Mouse (Mus musculus): ENCODE data around the gene Inpp5b.
"Not testable (repeated sequence)": the region's sequence is repeated elsewhere in the genome, so short reads cannot be mapped to it uniquely, and the experiment has no call there.

Gene Inpp5b

GRCm38 (mm10) chr4:124741376-124742343 is at the start of gene Inpp5b:
Inpp5b (plus strand) TSS chr4:124741850.
- DNase-seq (ENCODE audit: low spot score), result peak; percentile 49

DNA sequence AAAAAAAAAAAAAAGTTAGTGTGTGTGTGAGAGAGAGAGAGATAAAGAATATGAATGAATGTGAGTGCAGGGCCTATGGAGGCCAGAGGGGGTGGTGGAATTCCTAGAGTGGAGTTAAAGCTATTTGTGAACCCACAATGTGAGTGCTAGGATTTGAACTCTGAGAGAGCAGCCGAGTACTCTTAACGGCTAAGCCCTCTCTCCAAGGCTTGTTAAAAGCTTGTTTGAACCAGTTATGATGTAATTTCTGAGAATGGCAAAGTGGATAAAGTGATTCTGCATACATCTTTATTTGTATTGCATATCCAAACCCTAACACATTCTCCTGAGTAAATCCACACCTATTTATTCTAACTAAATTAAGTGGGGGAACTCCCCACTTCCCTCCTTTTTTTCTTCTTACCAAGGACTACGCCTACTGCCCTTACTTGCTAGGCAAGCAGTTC is 49.2 kb upstream of the Inpp5b start:
- DNase-seq (ENCODE audit: low spot score), result no peak

GRCm38 (mm10) chr4:124693135-124693894 is 48.3 kb upstream of the Inpp5b start, which contains the start of gene Utp11:
Utp11 (minus strand) TSS chr4:124693600.
- DNase-seq (ENCODE audit: low spot score), result peak; percentile 86

GRCm38 (mm10) chr4:124694572-124694971 is 47.1 kb upstream of the Inpp5b start:
- DNase-seq (ENCODE audit: low spot score), result no peak

DNA sequence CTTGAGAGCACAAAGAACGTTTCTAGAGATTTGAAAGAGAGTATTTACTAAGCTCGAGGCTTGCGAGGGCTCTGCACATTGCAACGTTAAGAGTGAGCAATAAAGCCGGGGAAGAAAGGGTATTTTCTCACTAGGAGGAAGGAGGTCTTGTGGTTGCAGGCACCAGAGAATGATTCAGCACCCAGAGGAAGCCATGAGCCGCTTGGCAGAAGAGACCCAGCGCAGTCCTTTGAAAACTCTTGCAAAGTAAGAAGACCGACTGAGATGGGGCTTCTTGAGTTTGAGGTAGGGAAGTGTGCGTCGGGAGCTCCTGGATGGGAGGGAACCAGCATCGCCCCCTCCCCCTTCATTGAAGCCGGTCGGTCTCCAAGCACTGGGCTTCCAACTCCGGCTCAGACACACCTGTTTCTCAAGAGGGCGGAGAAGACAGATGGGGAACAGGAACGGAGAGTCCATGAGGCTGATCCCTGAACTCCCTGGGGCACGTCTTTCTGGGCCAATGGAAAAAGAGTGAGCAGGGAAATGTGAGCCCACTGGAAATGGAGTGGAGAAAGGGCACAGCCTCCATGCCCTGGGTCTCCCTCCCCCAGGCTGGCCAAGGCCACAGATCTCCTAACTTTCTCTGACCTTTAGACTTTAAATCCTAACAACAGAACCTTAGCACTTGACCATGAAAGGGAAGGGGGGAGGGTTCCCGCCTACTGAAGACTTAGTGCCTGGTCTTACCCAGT is 45.7 kb upstream of the Inpp5b start:
- DNase-seq (ENCODE audit: low spot score), result peak; percentile 33

DNA sequence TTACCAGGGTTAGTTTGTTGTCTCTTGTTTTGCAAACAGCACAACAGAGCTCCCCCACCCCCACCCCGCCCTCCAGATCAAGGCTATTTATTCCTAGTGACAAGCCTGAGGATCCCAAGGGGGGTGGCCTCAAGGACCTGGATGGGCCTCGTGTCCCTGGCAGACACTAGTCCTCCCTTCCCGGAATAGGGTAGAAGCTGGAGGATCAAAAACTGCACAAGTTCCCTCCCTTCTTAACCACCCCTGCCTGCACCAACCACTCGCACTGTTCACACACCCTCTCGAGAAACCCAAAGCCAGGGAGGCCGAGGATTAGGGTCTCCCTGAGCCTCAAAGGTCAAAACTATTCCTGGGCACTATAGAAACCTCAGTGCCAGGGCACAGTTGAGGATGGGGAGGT is 41.9 kb upstream of the Inpp5b start:
- no peak for DNase-seq (ENCODE audit: low spot score)

DNA sequence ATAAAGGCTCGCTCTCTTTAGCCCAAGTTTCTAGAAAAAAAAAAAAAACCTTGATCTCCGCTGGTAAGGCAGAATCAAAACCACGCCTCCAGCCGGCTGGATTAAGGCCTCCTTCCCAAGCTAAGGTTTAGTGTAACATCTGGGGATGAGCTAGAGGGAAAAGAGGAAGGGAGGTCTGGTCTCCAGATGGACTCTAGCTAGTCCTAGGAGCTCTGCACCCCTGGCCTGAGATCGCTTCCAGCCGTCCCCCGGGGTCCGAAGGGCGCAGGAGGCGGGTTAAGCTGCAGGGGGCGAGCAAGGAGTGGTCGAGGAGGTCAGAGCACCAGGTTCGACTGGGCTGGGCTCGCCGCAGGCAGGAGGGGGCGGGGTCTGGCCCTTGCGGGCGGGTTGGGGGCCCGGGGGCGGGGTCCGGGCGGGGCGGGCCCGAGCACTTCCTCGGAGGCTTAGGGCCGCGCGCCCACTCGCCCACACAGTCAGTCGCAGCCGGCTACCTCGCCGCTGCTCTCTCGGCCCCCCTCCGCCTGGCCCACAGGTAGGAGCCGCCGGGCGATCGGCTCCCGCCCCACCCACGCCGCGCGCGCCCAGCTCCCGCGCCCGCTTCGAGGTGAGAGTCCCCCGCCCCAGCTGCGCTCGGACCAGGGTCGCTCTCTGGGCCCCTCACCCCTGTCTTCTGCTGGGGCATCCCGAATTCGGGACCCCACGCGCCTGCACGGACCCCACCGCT is 41.2 kb upstream of the Inpp5b start, which contains the start of gene Fhl3:
TSS of gene Fhl3 (plus strand) at position 454 of the 724 bp plus-strand sequence.
- DNase-seq (ENCODE audit: low spot score), result peak; percentile 49

DNA sequence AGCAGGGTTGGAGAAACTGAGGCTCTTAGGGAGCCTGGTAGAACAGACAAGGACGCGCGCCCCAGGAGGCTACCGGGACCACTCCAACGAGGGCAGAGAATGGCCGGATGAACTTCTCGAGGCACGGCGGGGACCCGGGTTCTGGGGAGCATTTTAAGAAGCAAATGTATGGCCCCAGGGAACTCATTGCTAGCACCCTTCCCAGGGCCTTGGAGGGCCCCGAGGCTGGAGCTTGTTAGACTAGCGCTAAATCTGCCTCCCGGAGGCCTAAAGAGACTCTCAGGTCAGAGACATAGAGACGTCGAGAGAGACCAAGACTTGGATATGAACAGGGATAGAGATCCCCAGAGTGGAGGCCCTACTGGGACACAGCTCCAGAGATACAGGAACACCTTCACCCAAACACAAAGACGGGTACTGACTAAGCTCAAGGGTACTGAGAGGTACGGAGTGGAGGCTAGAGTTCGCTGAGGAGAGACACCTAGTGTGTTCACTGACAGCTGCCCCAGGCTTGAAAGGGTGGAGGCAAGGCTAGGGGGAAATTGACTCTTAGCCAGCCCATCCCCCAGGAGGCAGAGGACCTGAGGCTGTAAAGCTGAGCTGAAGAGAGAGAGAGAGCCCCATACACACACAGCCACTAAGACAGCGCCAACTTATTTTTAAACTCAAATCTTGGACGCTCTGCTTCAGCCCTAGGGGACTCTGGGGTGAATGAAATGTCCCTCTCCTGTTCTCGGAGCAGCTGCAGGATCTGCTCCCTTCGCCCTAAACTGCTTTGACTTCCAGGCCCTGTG is 40.4 kb upstream of the Inpp5b start:
- peak; percentile 36 for DNase-seq (ENCODE audit: low spot score)

- no peak for DNase-seq (ENCODE audit: low spot score)
Measured at GRCm38 (mm10) chr4:124701916-124702315, 39.7 kb upstream of the Inpp5b start.

DNA sequence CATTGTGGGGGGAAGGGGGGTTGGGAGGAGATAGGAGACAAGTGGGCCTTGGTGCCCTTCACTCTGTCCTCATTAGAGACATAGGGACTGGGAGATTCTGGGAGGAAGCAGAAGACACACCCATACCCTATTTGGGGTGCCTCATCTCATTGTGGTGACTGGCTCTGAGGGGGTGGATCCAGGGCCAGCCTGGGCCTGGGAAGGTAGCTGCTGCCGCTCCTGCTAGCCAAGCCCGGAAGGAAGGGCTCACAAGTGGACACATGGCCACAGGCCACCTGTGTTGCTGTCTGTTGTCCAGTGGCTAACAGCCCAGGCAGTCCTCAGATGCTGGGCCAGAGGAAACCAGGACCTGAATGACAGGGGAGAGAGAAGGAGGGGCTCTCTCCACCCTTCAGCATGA is 38.2 kb upstream of the Inpp5b start:
- no peak for DNase-seq (ENCODE audit: low spot score)

DNA sequence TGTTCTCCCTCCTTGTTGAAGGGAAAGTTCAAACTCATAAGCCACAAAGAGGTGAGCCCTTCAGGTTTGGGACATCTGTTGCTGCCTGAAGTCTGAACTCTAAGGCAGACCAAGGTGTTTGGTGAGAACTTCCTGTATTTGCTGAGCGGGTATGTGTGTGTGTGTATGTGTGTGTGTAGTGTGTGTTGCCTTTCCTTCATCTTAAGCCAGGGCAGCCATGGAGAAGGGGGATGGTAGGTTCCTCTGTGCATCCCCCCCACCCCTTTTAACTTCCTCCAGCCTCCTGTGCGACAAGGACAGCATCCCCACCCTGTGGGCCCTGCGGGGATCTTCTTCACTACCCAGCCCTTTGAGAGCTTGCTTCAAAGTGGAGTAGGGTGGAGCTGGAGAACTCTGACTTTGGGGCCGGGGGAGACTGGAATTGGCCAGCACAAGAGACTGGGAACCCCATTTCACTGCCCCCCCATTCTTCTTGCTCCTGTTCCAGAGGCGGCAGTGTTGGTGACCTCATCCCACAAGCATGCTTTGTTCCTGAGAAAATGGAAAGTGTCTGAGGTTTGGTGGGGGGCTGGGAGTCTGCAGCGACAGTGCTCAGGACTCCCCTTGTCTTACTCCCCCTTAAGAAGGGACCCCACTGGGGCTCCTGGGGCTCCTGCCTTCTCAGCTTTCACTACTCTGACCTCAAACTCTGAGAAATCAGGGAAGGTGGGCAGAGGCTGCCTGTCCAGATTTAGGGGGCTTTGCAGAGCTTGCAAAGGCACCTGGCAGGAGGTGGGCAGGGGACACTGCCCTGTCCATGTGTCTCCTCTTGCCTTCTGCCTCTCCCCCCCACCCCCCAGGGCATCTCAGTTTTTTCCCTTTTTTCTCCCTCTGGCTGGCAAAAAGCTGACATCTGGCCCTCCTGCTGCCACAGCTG is 37.5 kb upstream of the Inpp5b start:
- peak; percentile 53 for DNase-seq (ENCODE audit: low spot score)

DNA sequence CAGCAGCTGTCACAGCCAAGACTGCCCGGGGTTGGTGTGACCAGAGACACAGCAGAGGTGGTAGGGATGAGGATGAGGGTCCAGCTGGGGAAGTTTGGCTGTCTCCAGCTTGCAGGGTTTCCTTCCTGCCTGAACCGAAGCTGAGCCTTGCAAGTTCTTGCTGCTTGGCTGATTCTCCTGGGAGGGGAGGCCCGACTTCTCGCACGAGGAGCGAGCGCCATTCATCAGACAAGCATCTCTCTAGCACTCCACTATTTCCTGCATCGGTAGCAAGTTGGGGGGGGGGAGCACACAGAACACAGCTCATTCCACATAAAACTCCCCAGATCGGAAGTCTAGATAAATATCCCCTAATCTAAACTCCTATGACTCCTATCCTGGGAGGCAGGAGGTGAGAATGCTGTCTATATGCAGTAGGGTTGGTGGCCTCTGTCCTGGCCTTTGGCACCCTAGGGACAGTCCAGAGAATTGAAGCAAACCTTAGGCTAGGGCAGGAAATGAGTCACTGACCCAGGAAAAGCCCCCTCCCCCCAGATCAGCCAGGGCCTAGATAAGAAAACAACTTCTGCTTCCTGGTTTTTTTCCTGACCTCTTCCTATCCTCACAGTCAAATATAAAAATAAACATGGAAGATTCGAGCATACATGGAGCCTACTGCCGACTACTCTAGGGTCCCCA is 36.7 kb upstream of the Inpp5b start:
- no peak for DNase-seq (ENCODE audit: low spot score)

GRCm38 (mm10) chr4:124705661-124706269 is 35.9 kb upstream of the Inpp5b start:
- no peak for DNase-seq (ENCODE audit: low spot score)

DNA sequence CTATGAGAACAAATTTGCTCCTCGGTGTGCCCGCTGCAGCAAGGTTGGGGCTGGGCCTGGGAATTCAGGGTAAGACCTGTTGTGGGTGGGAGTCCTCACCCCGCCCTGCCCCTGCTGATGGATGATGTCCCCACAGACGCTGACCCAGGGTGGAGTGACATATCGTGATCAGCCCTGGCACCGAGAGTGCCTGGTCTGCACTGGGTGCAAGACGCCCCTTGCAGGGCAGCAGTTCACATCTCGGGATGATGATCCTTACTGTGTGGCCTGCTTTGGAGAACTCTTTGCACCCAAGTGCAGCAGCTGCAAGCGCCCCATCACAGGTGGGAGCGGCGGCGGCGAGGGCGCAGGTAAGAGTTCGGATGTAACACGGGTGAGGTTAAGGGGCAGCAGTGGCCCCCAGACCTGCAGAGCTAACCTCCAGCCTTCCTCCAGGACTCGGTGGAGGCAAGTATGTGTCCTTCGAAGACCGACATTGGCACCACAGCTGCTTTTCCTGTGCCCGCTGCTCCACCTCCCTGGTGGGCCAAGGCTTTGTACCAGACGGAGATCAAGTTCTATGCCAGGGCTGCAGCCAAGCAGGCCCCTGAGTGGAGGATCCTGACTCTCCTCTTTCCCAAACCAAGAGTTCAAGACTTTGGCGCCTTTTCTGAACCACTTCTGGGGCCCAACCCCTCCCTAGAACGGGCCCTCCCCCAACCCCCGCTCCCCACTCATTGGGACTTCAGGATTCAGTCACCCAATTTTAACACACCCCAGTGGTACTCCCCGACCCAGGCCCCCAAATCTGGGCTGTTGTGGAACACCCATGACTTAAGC is 34.1 kb upstream of the Inpp5b start:
- DNase-seq (ENCODE audit: low spot score), result not testable (repeated sequence)

GRCm38 (mm10) chr4:124708200-124708517 is 33.5 kb upstream of the Inpp5b start:
- not testable (repeated sequence) for DNase-seq (ENCODE audit: low spot score)

GRCm38 (mm10) chr4:124708518-124709477 is 32.9 kb upstream of the Inpp5b start:
- DNase-seq (ENCODE audit: low spot score), result peak; percentile 48

Measured in T-cell, adult 2 months (primary cell).